Comparison of ENCODE assay signal across 11 mouse cellular contexts in genomic region chr7:142332741-142333140, GRCm38 (mm10). TPM values are rescaled to one million over a fixed set of nuclear protein-coding genes. Genes with fewer than 3 reads are reported as not detected.
"Had no signal": no experiment of that assay in that cellular context is flagged by ENCODE, and none has a peak within 500 bp of the region (broad histone marks: within the 10 kb centered on the region; RNA-seq: fewer than 3 reads in every experiment).

No protein-coding gene starts in this region.

RNA-seq across cellular contexts. Expression of gene Krtap5-4, which starts 29.4 kb away (rescaled TPM):
- polyA plus RNA-seq: kidney, embryonic 15.5 days; liver, embryonic 12.5 days; liver, embryonic 15.5 days; lung, embryonic 15.5 days; midbrain, embryonic 10.5 days; midbrain, embryonic 13.5 days; midbrain, embryonic 16.5 days; myocyte; neural tube, embryonic 13.5 days; testis, adult 2 months; urinary bladder, adult 2 months had no signal

RNA-seq across cellular contexts. Expression of gene Krtap5-1, which starts 35.8 kb away (rescaled TPM):
- polyA plus RNA-seq: kidney, embryonic 15.5 days; liver, embryonic 12.5 days; liver, embryonic 15.5 days; lung, embryonic 15.5 days; midbrain, embryonic 10.5 days; midbrain, embryonic 13.5 days; midbrain, embryonic 16.5 days; myocyte; neural tube, embryonic 13.5 days; testis, adult 2 months; urinary bladder, adult 2 months had no signal

RNA-seq across cellular contexts. Expression of gene Ifitm10, which starts 40.8 kb away (rescaled TPM):
- polyA plus RNA-seq: testis, adult 2 months had no signal

RNA-seq across cellular contexts. Expression of gene Gm49369, which starts 49.7 kb away (rescaled TPM):
- polyA plus RNA-seq: liver, embryonic 12.5 days; midbrain, embryonic 10.5 days; midbrain, embryonic 13.5 days; testis, adult 2 months had no signal
